Mouse (Mus musculus) kidney, adult 11 months (tissue): ENCODE measurements at regions not wholly inside any gene's neighbourhood (a gene's known extent, or its start where the extent isn't known, plus 50 kb on each side); places are given as distances from the start of the nearest gene placed in this dataset.

Experiments used
- DNase-seq: peaks from one replicate; pipeline ENCODE4 v3.0.0; 2022

- peak; percentile 23 for DNase-seq
Observed at GRCm38 (mm10) chr11:7317409-7317970, 103.8 kb upstream of the Igfbp3 start.

GRCm38 (mm10) chr11:7296252-7296651 is 82.5 kb upstream of the Igfbp3 start:
- no peak for DNase-seq

DNA sequence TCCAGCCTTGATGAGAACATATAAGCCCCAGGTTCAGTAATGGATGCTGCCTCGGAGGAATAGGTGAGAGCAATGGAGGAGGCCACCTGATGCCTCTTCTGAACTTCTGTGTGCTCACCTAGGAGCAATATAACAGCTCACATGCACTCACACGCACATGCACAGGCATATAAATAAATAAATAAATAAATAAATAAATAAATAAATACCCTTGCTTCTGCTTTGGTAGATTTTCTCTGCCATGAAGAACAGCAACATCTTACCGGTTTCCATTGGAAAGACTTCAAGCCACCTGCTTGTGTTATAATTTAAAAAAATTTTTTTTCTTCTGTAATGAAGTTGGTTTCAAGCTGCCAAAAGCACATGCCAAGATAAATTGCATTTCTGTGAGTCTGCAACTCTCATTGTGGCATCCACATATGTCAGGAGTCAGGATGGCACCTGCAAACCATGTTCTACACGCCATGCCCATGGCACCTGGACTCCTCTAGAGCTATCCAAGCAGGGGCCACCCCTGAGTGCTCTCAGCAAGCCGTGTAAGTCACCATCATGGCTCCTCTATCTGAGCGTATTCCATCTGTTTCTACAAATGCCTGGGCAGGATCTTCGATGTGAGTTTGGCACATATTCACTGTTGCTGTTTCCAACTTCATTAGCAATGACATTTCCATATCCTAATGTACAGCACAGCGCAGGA is 75.7 kb upstream of the Igfbp3 start:
- DNase-seq = no peak

DNA sequence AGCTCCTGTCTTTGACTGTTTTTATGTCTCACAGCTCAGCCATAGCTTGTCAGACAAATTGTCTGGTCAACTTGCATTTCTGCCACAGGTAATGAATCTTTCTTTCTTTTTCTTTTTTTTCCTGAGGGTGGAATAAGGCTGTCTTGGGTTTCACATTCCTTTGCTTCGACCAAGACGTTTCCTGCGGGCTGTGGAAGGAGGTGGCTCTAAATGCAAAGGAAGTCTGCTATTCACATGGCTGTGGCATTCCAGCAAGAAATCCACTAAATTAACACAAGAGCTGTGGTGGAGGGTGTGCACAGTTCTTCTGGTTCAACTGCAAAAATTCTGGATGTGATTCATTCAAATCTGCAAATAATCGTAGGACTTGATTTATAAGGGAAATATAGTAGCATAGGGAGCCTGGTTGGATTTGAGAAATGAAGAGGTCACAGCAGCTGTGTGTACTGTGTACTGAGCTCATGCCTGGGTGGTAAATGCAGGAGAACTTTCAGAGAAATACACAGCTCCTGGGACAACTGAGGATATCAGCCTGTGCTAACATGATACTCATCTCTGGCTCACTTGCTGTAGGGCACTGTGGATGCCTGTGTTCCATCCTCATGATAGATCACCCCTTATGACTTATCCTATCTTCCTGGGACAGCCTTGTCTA is 71.2 kb upstream of the Igfbp3 start:
- DNase-seq = no peak

- no peak for DNase-seq
Observed at GRCm38 (mm10) chr11:7282981-7283380, 69.3 kb upstream of the Igfbp3 start.

- no peak for DNase-seq
Observed at GRCm38 (mm10) chr11:7282188-7282587, 68.5 kb upstream of the Igfbp3 start.

- no peak for DNase-seq
Observed at GRCm38 (mm10) chr11:7281656-7282055, 67.9 kb upstream of the Igfbp3 start.

GRCm38 (mm10) chr11:7279891-7280290 is 66.2 kb upstream of the Igfbp3 start:
- DNase-seq = no peak

DNA sequence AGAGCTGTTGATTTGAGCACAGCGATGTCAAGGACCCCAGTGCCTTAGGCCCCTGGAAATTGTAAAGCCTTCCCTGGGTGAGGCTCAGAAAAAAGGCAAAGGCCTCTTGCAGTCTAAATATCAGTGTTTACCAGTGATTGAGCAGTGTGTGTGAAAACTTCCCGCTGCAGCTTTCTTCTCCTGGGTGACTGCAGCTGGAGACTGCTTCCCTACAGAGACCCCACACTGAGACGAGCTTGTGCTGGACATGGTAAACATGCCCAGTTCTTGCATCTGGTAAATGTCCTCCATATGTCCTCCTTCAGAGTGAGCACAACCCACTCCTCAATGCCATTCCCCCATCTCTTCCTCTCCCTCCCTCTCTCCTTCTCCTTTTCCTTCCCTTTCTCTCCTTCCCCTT is 58.8 kb upstream of the Igfbp3 start:
- DNase-seq = no peak

GRCm38 (mm10) chr11:7270916-7271315 is 57.2 kb upstream of the Igfbp3 start:
- DNase-seq = no peak

DNA sequence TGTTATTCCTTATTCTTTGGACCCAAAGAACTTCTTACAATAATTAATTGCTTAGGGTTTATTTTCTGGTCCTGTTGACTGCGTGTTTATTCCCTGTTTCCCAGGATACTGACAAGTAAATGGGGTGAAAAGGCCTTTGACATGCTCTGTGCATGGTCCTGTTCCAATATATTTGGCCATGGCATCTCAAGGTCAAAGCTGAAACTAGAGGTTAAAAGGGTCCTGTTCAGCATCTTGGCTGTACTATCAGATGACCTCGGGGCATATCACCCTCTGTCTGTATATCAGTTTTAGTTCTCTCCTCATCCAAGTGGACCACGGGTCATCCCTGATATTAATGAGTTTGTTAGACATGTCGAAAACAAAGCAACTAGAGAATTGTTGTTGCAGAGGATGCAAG is 50.2 kb upstream of the Igfbp3 start:
- peak; percentile 39 for DNase-seq
